Mouse (Mus musculus) liver, postnatal 0 days (tissue): ENCODE measurements at regions not wholly inside any gene's neighbourhood (a gene's known extent, or its start where the extent isn't known, plus 50 kb on each side); places are given as distances from the start of the nearest gene placed in this dataset.

Source experiments
- CTCF ChIP-seq: sonication (generic); IDR thresholded peaks from 2 replicates; pipeline ENCODE4 v1.5.1; 2016; ENCODE audit warnings: antibody characterized with exemption, low read depth
- EP300 ChIP-seq: IDR thresholded peaks from 2 replicates; pipeline ENCODE4 v1.6.1; 2016; ENCODE audit warnings: antibody characterized with exemption, low read depth, mild to moderate bottlenecking

DNA sequence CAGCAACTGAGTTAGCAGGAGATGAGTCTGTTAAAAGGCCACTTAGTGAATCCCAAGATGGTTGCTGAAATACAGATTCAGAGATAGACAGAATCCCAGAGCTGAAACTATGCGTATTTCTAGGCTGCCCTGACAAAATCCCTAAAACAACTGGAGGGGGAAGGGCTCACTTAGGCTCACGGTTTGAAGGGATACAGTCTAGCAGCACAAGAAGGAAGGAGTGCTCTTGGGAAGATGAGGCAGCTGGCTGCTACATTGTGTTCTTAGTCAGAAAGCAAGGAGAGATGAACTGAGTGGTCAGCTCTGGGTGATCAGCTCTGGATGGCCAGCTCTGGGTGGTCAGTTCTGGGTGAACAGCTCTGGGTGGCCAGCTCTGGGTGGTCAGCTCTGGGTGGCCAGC lies 180.6 kb downstream of the Cbln4 start:
- TF ChIP-seq CTCF (no peak), EP300 (no peak)
